Mouse (Mus musculus) CH12.LX (cell line): Measurements from ENCODE around the gene Zfp106. TPM values are rescaled to one million over a fixed set of nuclear protein-coding genes. Genes with fewer than 3 reads are reported as not detected.

ENCODE experiments used
- DNase-seq: peaks from one replicate; pipeline ENCODE4 v3.0.0-alpha.2; 2013; ENCODE audit errors: extremely low read depth
- H3K27ac ChIP-seq: 2 replicates; pipeline ENCODE4 v1.5.1; 2012; ENCODE audit warnings: low read depth, mild to moderate bottlenecking, control low read depth, moderate library complexity; ENCODE audit not compliant: insufficient read depth
- H3K27me3 ChIP-seq: replicated peaks from 2 replicates; pipeline ENCODE3; 2012; ENCODE audit warnings: inconsistent platforms
- H3K36me3 ChIP-seq, 2 experiments: replicated peaks in 1 of 2; 2 replicates each; pipeline versions ENCODE3 to v1.6.1; 2012; ENCODE audit warnings: inconsistent platforms in 1 of 2, low read length in 1 of 2, mild to moderate bottlenecking in 1 of 2, mixed read lengths in 1 of 2, moderate library complexity in 1 of 2; ENCODE audit not compliant: control insufficient read depth in 1 of 2, insufficient read depth in 1 of 2
- H3K4me1 ChIP-seq, 2 experiments: 2 replicates each; pipeline ENCODE4 v1.6.1; 2012; ENCODE audit warnings: inconsistent platforms in 1 of 2, moderate library complexity in 1 of 2; ENCODE audit not compliant: insufficient read depth in 2 of 2, control insufficient read depth in 1 of 2
- H3K4me2 ChIP-seq: 2 replicates; pipeline ENCODE4 v1.6.1; 2012; ENCODE audit warnings: low read depth, mild to moderate bottlenecking, control low read depth; ENCODE audit not compliant: poor library complexity, insufficient read depth, severe bottlenecking
- H3K4me3 ChIP-seq, 3 experiments: fragments of 150-350 bp in 1 of 3; sonication (generic) in 1 of 3; replicated peaks in 1 of 3; 2 replicates each; pipeline versions ENCODE3 to v1.5.1; 2011 to 2012; ENCODE audit warnings: low read depth in 2 of 3, low read length in 2 of 3, mild to moderate bottlenecking in 2 of 3, moderate library complexity in 2 of 3, control low read depth in 1 of 3, improper control_type of control experiment in 1 of 3, inconsistent platforms in 1 of 3, mixed read lengths in 1 of 3; ENCODE audit not compliant: poor library complexity in 1 of 3
- H3K79me2 ChIP-seq: replicated peaks from 2 replicates; pipeline ENCODE4 v1.6.1; 2012; ENCODE audit warnings: mild to moderate bottlenecking, moderate library complexity; ENCODE audit not compliant: control insufficient read depth, poor library complexity, insufficient read depth, severe bottlenecking; ENCODE audit errors: extremely low read depth
- H3K9ac ChIP-seq: 2 replicates; pipeline ENCODE4 v1.6.1; 2012; ENCODE audit warnings: low read depth, mild to moderate bottlenecking, control low read depth, moderate library complexity; ENCODE audit not compliant: insufficient read depth
- H3K9me3 ChIP-seq: replicated peaks from 2 replicates; pipeline ENCODE3; 2012; ENCODE audit warnings: low read length, inconsistent platforms, mixed read lengths
- BHLHE40 ChIP-seq: IDR thresholded peaks from 2 replicates; pipeline ENCODE4 v1.6.1; 2011; ENCODE audit warnings: mild to moderate bottlenecking, low read depth, low read length, improper control_type of control experiment
- CHD1 ChIP-seq: IDR thresholded peaks from 2 replicates; pipeline ENCODE4 v1.6.1; 2012; ENCODE audit warnings: low read depth, low read length, improper control_type of control experiment, inconsistent platforms
- E2F4 ChIP-seq: IDR thresholded peaks from 2 replicates; pipeline ENCODE4 v1.6.1; 2011; ENCODE audit warnings: low read depth, low read length, improper control_type of control experiment; ENCODE audit not compliant: insufficient replicate concordance
- ELF1 ChIP-seq: IDR thresholded peaks from 2 replicates; pipeline ENCODE4 v1.6.1; 2014; ENCODE audit warnings: low read depth, mild to moderate bottlenecking, inconsistent platforms, low read length, improper control_type of control experiment
- EP300 ChIP-seq: IDR thresholded peaks from 2 replicates; pipeline ENCODE4 v1.6.1; 2011; ENCODE audit warnings: low read length, improper control_type of control experiment
- ETS1 ChIP-seq: conservative IDR thresholded peaks from 2 replicates; pipeline ENCODE4 v1.6.1; 2012; ENCODE audit warnings: low read depth, mild to moderate bottlenecking, inconsistent platforms, low read length, improper control_type of control experiment, moderate library complexity
- HCFC1 ChIP-seq: IDR thresholded peaks from 2 replicates; pipeline ENCODE4 v1.6.1; 2012; ENCODE audit warnings: low read depth, mild to moderate bottlenecking, inconsistent platforms, low read length, improper control_type of control experiment
- MAFK ChIP-seq: IDR thresholded peaks from 2 replicates; pipeline ENCODE4 v1.6.1; 2011; ENCODE audit warnings: low read length, improper control_type of control experiment; ENCODE audit not compliant: insufficient replicate concordance
- MAX ChIP-seq: IDR thresholded peaks from 2 replicates; pipeline ENCODE4 v1.6.1; 2011; ENCODE audit warnings: low read length, improper control_type of control experiment
- MEF2A ChIP-seq: IDR thresholded peaks from 2 replicates; pipeline ENCODE4 v1.6.1; 2014; ENCODE audit warnings: low read depth, mild to moderate bottlenecking, inconsistent platforms, low read length, improper control_type of control experiment, borderline replicate concordance
- MXI1 ChIP-seq: IDR thresholded peaks from 2 replicates; pipeline ENCODE4 v1.6.1; 2011; ENCODE audit warnings: mild to moderate bottlenecking, low read depth, low read length, improper control_type of control experiment
- MYC ChIP-seq: IDR thresholded peaks from 2 replicates; pipeline ENCODE4 v1.6.1; 2011; ENCODE audit warnings: low read depth, mild to moderate bottlenecking, improper control_type of control experiment, low read length
- NELFE ChIP-seq: IDR thresholded peaks from 2 replicates; pipeline ENCODE4 v1.6.1; 2011; ENCODE audit warnings: low read depth, low read length, improper control_type of control experiment
- POLR2AphosphoS2 ChIP-seq: IDR thresholded peaks from 2 replicates; pipeline ENCODE4 v1.6.1; 2011; ENCODE audit warnings: low read depth, low read length, improper control_type of control experiment
- RAD21 ChIP-seq: IDR thresholded peaks from 2 replicates; pipeline ENCODE4 v1.6.1; 2011; ENCODE audit warnings: low read depth, mild to moderate bottlenecking, low read length, improper control_type of control experiment, moderate library complexity
- TBP ChIP-seq: conservative IDR thresholded peaks from 2 replicates; pipeline ENCODE4 v1.6.1; 2011; ENCODE audit warnings: low read depth, low read length, improper control_type of control experiment
- TCF12 ChIP-seq: IDR thresholded peaks from 2 replicates; pipeline ENCODE4 v1.6.1; 2014; ENCODE audit warnings: low read depth, mild to moderate bottlenecking, inconsistent platforms, low read length, improper control_type of control experiment
- USF2 ChIP-seq: conservative IDR thresholded peaks from 2 replicates; pipeline ENCODE4 v1.6.1; 2011; ENCODE audit warnings: low read depth, low read length, improper control_type of control experiment
- dilution Hi-C: fragments of 300-500 bp; cut with MboI; formaldehyde crosslinking; loops from 2 replicates; pipeline ENCODE4 v1.14.3; 2020; ENCODE audit warnings: low sequenced_read_pairs; ENCODE audit not compliant: extremely low pct_unique_long_range_greater_than_20kb, extremely low pct_ligation_motif_present
- in situ Hi-C: fragments of 300-500 bp; cut with MboI; formaldehyde crosslinking; loops from 3 replicates; pipeline ENCODE4 v1.14.3; 2019; ENCODE audit warnings: low sequenced_read_pairs, low pct_ligation_motif_present, low pct_unique_long_range_greater_than_20kb, mixed read lengths
- polyA plus RNA-seq: library from polyadenylated mRNA; unstranded; fragments of >175 nt; gene quantifications from 2 replicates; pipeline ENCODE4 v1.2.1, GENCODE M21; 2012; ENCODE audit warnings: low read depth; ENCODE audit not compliant: insufficient read length
- total RNA-seq, 2 experiments: library from RNA; depleted of rRNA; stranded (reverse); fragments of 300-350 nt in 1 of 2; fragments of >200 nt in 1 of 2; gene quantifications; 2 replicates each; pipeline ENCODE4 v1.2.3; 2012 to 2014

Gene Zfp106
- total and polyA plus RNA-seq, 3 experiments = 93.8 to 183 (median 130) TPM

- 0 out of 2 replicates have a peak, but pooled peaks have one; percentile 28 for TF ChIP-seq MXI1
- TF ChIP-seq MAFK = no peak
- TF ChIP-seq HCFC1 = no peak
- no peak for TF ChIP-seq USF2
- peak; percentile 82 for TF ChIP-seq MEF2A
- TF ChIP-seq ETS1 = peak; percentile 33
- TF ChIP-seq TBP = no peak
- TF ChIP-seq MYC = no peak
- no peak for TF ChIP-seq BHLHE40
- peak; percentile 55; the same call in 1 of the 2 replicates for TF ChIP-seq TCF12
- TF ChIP-seq EP300 = peak; percentile 52
- TF ChIP-seq POLR2AphosphoS2 = no peak
- TF ChIP-seq NELFE = no peak
- TF ChIP-seq E2F4 = no peak
- TF ChIP-seq CHD1 = peak; percentile 62; the same call in 1 of the 2 replicates
- TF ChIP-seq, all 38 proteins: peak for 10
Measured at GRCm38 (mm10) chr2:120482506-120483389, 80.9 kb downstream of the Zfp106 start (continued).

DNA sequence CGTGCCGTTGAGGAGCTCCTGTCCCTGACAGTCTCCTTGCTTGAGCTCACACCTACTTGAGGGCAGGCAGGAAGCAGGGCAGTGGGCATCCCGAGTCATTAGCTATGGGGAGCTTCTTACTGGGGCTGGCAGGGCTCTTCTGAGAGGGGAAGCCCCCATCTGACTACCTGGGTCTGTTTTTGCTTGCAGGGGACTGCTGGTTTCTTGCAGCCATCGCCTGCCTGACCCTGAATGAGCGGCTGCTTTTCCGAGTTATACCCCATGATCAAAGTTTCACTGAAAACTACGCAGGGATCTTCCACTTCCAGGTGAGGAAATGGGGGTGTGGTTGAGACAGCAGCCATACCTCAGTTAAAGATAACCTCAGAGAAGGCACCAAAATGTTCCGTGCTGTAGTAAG is 81.7 kb downstream of the Zfp106 start:
- in situ Hi-C loops = loop anchor here (5.0 to 10.0 kb wide), 2 partner anchors 130 to 183 kb away; no protein-coding TSS in a partner anchor
- dilution Hi-C loops = no loop called here
- TF ChIP-seq ELF1 = peak; percentile 46; the same call in 1 of the 2 replicates
- TF ChIP-seq MAFK = no peak
- no peak for TF ChIP-seq RAD21
- TF ChIP-seq BHLHE40 = peak; percentile 59; the same call in 1 of the 2 replicates
- peak; percentile 49; the same call in 1 of the 2 replicates for TF ChIP-seq MAX
- TF ChIP-seq MEF2A = peak; percentile 14; the same call in 1 of the 2 replicates
- H3K36me3 ChIP-seq = peaks cover 0 to 6% of the 10 kb centered on the region in 2 experiments
- peak overlapping the region; percentile 12 to 34 (median 21) for H3K4me3 ChIP-seq
- H3K4me2 ChIP-seq = peak overlapping the region; percentile 82
- H3K9me3 ChIP-seq = no peaks in the 10 kb centered on the region
- no peak overlapping the region for H3K27ac ChIP-seq
- no peak for DNase-seq
- H3K79me2 ChIP-seq = no peaks in the 10 kb centered on the region
- H3K4me1 ChIP-seq = peaks cover 23 to 34% of the 10 kb centered on the region in 2 experiments
- 0 out of 2 replicates have a peak overlapping the region, but pooled peaks have one; percentile 25 for H3K9ac ChIP-seq
- no peaks in the 10 kb centered on the region for H3K27me3 ChIP-seq
